Mouse (Mus musculus): Measurements from ENCODE around the gene Npcd. TPM values are rescaled to one million over a fixed set of nuclear protein-coding genes. Genes with fewer than 3 reads are reported as not detected.

Npcd gene
- total and polyA plus RNA-seq, 3 experiments = 0.29 to 0.31 (median 0.30) TPM

GRCm38 (mm10) chr15:79878725-79879136 lies 44.7 kb upstream of the Npcd start:
- peak overlapping the region; percentile 36 for H3K4me3 ChIP-seq
- H3K36me3 ChIP-seq (ENCODE audit: control insufficient read depth, insufficient read depth, low read length) = no peaks in the 10 kb centered on the region
- H3K9ac ChIP-seq (ENCODE audit: low read depth, low read length) = no peak overlapping the region
- DNase-seq = peak in 1 of 2 experiments; percentile 40
- H3K27ac ChIP-seq = peak overlapping the region; percentile 81
- 36% methylated on average over 6 of the region's 6 CpGs for WGBS
- TF ChIP-seq CTCF (IDR thresholded peaks at IDR 0.05) = no peak
- no peak for TF ChIP-seq POLR2A (IDR thresholded peaks at IDR 0.05; ENCODE audit: insufficient read depth, low read depth, low read length)
- TF ChIP-seq EP300 (IDR thresholded peaks at IDR 0.05; ENCODE audit: insufficient read depth, low read depth, low read length) = no peak
- H3K27me3 ChIP-seq (ENCODE audit: control insufficient read depth, insufficient read depth, low read length) = no peaks in the 10 kb centered on the region
- H3K4me1 ChIP-seq (ENCODE audit: control insufficient read depth, insufficient read depth, low read length) = peaks cover 5% of the 10 kb centered on the region
- intact Hi-C loops (cut with DNase I) = loop anchor here (1.0 kb wide), 1 partner anchor 44 kb away; the partner anchor contains the start of genes Cbx6 and Npcd
- no peaks in the 10 kb centered on the region for H3K79me2 ChIP-seq (replicated peaks; ENCODE audit: control insufficient read depth, insufficient read depth, low read length)

DNA sequence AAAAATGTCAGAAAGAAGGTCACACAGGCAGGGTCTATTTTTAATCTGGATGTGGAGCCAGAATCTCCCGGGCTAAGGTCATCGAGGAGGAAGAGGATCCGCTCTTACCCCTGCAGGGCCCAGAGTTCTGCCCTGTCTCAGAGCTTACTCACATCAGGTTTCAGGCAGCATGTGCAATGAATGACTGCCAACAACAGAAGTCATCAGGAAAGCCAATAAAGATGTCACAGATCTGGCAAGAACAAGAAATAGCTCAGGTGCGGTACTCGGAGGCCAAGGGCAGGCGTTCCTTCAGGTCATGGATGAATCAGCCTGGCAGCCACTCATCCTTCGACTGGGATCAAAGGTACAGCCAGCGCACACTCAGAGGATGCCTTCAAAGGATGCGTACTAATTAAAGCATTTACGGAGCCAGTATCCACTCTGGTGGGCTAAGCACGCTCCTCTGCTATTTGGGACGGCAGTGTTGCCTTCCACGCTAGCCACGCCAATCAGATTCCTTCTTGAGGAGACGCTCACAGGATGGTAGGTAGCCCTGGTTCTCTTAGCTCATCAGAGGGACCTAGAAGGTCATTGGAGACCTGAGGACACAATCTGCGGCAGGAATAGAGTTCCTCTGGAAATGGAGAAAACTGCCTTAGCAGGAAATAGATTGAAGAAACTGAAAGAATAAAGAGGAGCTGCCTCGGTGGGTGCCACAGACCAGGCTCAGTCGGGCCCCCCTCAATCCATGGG lies 41.4 kb upstream of the Npcd start:
- intact Hi-C loops (cut with DNase I) = no loop called here
- Histone ChIP-seq H3K79me2 (replicated peaks; ENCODE audit: control insufficient read depth, insufficient read depth, low read length) (no peaks in the 10 kb centered on the region), H3K27me3 (ENCODE audit: control insufficient read depth, insufficient read depth, low read length) (no peaks in the 10 kb centered on the region), H3K36me3 (ENCODE audit: control insufficient read depth, insufficient read depth, low read length) (no peaks in the 10 kb centered on the region), H3K9ac (ENCODE audit: low read depth, low read length) (no peak overlapping the region), H3K27ac (peak overlapping the region; percentile 31; the same call in 1 of the 2 replicates), H3K4me1 (ENCODE audit: control insufficient read depth, insufficient read depth, low read length) (peaks cover 3% of the 10 kb centered on the region), H3K4me3 (no peak overlapping the region)
- no peak for TF ChIP-seq CTCF (IDR thresholded peaks at IDR 0.05)
- no peak for TF ChIP-seq EP300 (IDR thresholded peaks at IDR 0.05; ENCODE audit: insufficient read depth, low read depth, low read length)
- no peak for TF ChIP-seq POLR2A (IDR thresholded peaks at IDR 0.05; ENCODE audit: insufficient read depth, low read depth, low read length)
- WGBS = 73% methylated on average over 18 of the region's 18 CpGs
- no peak for DNase-seq

- Histone ChIP-seq H3K4me3 (no peak overlapping the region), H3K4me1 (ENCODE audit: control insufficient read depth, insufficient read depth, low read length) (peaks cover 3% of the 10 kb centered on the region), H3K27me3 (ENCODE audit: control insufficient read depth, insufficient read depth, low read length) (no peaks in the 10 kb centered on the region), H3K79me2 (replicated peaks; ENCODE audit: control insufficient read depth, insufficient read depth, low read length) (no peaks in the 10 kb centered on the region), H3K9ac (ENCODE audit: low read depth, low read length) (no peak overlapping the region), H3K36me3 (ENCODE audit: control insufficient read depth, insufficient read depth, low read length) (no peaks in the 10 kb centered on the region), H3K27ac (no peak overlapping the region)
- DNase-seq = no peak
- intact Hi-C loops (cut with DNase I) = no loop called here
- TF ChIP-seq EP300 (IDR thresholded peaks at IDR 0.05; ENCODE audit: insufficient read depth, low read depth, low read length) (no peak), CTCF (IDR thresholded peaks at IDR 0.05) (no peak), POLR2A (IDR thresholded peaks at IDR 0.05; ENCODE audit: insufficient read depth, low read depth, low read length) (no peak)
- WGBS = 31% methylated on average over 2 of the region's 2 CpGs
Measured at GRCm38 (mm10) chr15:79873995-79874394, 40.0 kb upstream of the Npcd start.

DNA sequence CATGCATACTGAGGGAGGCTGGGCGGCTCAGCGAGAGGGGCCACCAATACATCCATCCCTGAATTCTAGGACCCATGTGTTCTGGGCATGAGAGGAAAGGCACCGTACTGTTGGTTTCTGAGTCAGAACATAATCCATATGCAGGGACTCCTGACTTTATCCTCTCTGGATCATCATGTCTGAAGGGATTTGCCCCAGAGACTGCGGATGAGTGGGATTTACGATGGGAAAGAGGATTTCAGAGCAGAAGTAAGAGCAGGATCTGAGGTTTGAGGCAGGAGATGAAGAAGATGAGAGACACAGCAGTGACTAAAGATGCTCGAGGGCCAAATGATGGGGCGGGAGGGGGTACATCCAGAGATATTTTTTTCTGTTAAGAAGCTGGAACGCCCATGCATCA lies 39.5 kb upstream of the Npcd start:
- Histone ChIP-seq H3K79me2 (replicated peaks; ENCODE audit: control insufficient read depth, insufficient read depth, low read length) (no peaks in the 10 kb centered on the region), H3K9ac (ENCODE audit: low read depth, low read length) (no peak overlapping the region), H3K36me3 (ENCODE audit: control insufficient read depth, insufficient read depth, low read length) (no peaks in the 10 kb centered on the region), H3K27ac (no peak overlapping the region), H3K4me1 (ENCODE audit: control insufficient read depth, insufficient read depth, low read length) (peaks cover 1% of the 10 kb centered on the region; the same call in 1 of the 2 replicates), H3K27me3 (ENCODE audit: control insufficient read depth, insufficient read depth, low read length) (no peaks in the 10 kb centered on the region), H3K4me3 (no peak overlapping the region)
- no peak for TF ChIP-seq POLR2A (IDR thresholded peaks at IDR 0.05; ENCODE audit: insufficient read depth, low read depth, low read length)
- TF ChIP-seq EP300 (IDR thresholded peaks at IDR 0.05; ENCODE audit: insufficient read depth, low read depth, low read length) = no peak
- no peak for TF ChIP-seq CTCF (IDR thresholded peaks at IDR 0.05)
- DNase-seq = no peak
- 92% methylated on average over 8 of the region's 8 CpGs for WGBS
- intact Hi-C loops (cut with DNase I) = no loop called here

- WGBS = 73% methylated on average over 3 of the region's 3 CpGs
- Histone ChIP-seq H3K36me3 (ENCODE audit: control insufficient read depth, insufficient read depth, low read length) (no peaks in the 10 kb centered on the region), H3K79me2 (replicated peaks; ENCODE audit: control insufficient read depth, insufficient read depth, low read length) (no peaks in the 10 kb centered on the region), H3K9ac (ENCODE audit: low read depth, low read length) (no peak overlapping the region), H3K27me3 (ENCODE audit: control insufficient read depth, insufficient read depth, low read length) (no peaks in the 10 kb centered on the region), H3K4me1 (ENCODE audit: control insufficient read depth, insufficient read depth, low read length) (no peaks in the 10 kb centered on the region), H3K27ac (no peak overlapping the region), H3K4me3 (no peak overlapping the region)
- intact Hi-C loops (cut with DNase I) = no loop called here
- DNase-seq = no peak
- TF ChIP-seq EP300 (IDR thresholded peaks at IDR 0.05; ENCODE audit: insufficient read depth, low read depth, low read length) = no peak
- TF ChIP-seq POLR2A (IDR thresholded peaks at IDR 0.05; ENCODE audit: insufficient read depth, low read depth, low read length) = no peak
- no peak; the same call in 1 of the 2 replicates for TF ChIP-seq CTCF (IDR thresholded peaks at IDR 0.05)
Measured at GRCm38 (mm10) chr15:79867260-79868002, 33.4 kb upstream of the Npcd start.

GRCm38 (mm10) chr15:79859821-79860220 lies 25.8 kb upstream of the Npcd start:
- H3K4me1 ChIP-seq (ENCODE audit: control insufficient read depth, insufficient read depth, low read length) = no peaks in the 10 kb centered on the region
- TF ChIP-seq POLR2A (IDR thresholded peaks at IDR 0.05; ENCODE audit: insufficient read depth, low read depth, low read length) (no peak), CTCF (IDR thresholded peaks at IDR 0.05) (no peak), EP300 (IDR thresholded peaks at IDR 0.05; ENCODE audit: insufficient read depth, low read depth, low read length) (no peak)
- no peak overlapping the region for H3K4me3 ChIP-seq
- no peaks in the 10 kb centered on the region for H3K36me3 ChIP-seq (ENCODE audit: control insufficient read depth, insufficient read depth, low read length)
- H3K9ac ChIP-seq (ENCODE audit: low read depth, low read length) = no peak overlapping the region
- intact Hi-C loops (cut with DNase I) = no loop called here
- no peaks in the 10 kb centered on the region for H3K27me3 ChIP-seq (ENCODE audit: control insufficient read depth, insufficient read depth, low read length)
- H3K79me2 ChIP-seq (replicated peaks; ENCODE audit: control insufficient read depth, insufficient read depth, low read length) = no peaks in the 10 kb centered on the region
- 78% methylated on average over 9 of the region's 9 CpGs for WGBS
- H3K27ac ChIP-seq = no peak overlapping the region
- no peak for DNase-seq

Measured in heart, adult 2 months (tissue).